Mouse (Mus musculus) cortical plate, adult 2 months (tissue): ENCODE results near the gene Cd52.

Source experiments
- CTCF ChIP-seq: fragments of 200-500 bp; IDR thresholded peaks from 2 replicates; pipeline ENCODE4 v1.5.1; 2011; ENCODE audit warnings: mild to moderate bottlenecking, control low read depth, low read length; ENCODE audit not compliant: insufficient read depth; ENCODE audit errors: extremely low read depth
- POLR2A ChIP-seq: fragments of 200-500 bp; IDR thresholded peaks from 2 replicates; pipeline ENCODE4 v1.6.1; 2011; ENCODE audit warnings: mild to moderate bottlenecking, low read length, control low read depth; ENCODE audit not compliant: insufficient read depth; ENCODE audit errors: extremely low read depth

DNA sequence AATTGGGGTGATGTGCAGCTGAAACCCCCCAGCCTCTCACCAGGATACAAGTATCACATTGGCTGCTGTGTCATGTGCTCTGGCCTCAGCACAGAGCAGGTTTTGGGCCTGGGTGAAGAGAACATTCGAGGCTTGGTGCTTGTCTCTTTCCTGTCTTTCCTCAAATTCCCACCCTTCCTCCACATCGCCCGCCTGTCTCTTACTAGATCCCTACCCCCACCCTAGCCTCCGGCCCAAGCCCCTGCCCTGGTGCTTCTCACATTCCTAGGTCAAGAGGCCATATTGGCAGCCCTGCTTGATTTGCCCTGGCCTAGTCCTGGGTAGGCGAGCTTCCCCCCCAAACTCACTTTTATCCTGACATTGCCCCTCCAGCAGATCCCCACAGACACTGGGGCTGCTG is 24.2 kb upstream of the Cd52 start:
- TF ChIP-seq CTCF: no peak
- no peak for TF ChIP-seq POLR2A
